In genomic region chr2:31277810-31278209, GRCm38 (mm10) we compare ENCODE assay signal across 15 mouse cellular contexts. TPM values are rescaled to one million over a fixed set of nuclear protein-coding genes. Genes with fewer than 3 reads are reported as not detected.
DNase-seq lines count a peak whose midpoint lies in the region; ATAC-seq and TF ChIP-seq lines count a peak whose summit lies in the region.
"Had no signal": no experiment of that assay in that cellular context is flagged by ENCODE, and none has a peak within 500 bp of the region (broad histone marks: within the 10 kb centered on the region; RNA-seq: fewer than 3 reads in every experiment).

No protein-coding gene starts in this region.

- WGBS in heart, embryonic 13.5 days = 61% methylated on average over 6 of the region's 6 CpGs

- no peak overlapping the region for H3K9ac ChIP-seq in heart, embryonic 13.5 days
- H3K9ac ChIP-seq: embryonic facial prominence, embryonic 12.5 days; lung, embryonic 15.5 days had no signal

- H3K36me3 ChIP-seq in heart, embryonic 13.5 days = peaks cover 47% of the 10 kb centered on the region
- H3K36me3 ChIP-seq: lung, embryonic 15.5 days had no signal

- H3K4me3 ChIP-seq in heart, embryonic 13.5 days = no peak overlapping the region
- no peak overlapping the region for H3K4me3 ChIP-seq in left cerebral cortex, adult 2 months
- no peak overlapping the region for H3K4me3 ChIP-seq in cortical plate, adult 2 months (ENCODE audit: insufficient read depth, low read length)
- H3K4me3 ChIP-seq: embryonic facial prominence, embryonic 12.5 days; lung, embryonic 15.5 days had no signal

- peak overlapping the region; percentile 58 for H3K27ac ChIP-seq in heart, embryonic 13.5 days (replicated peaks)
- peak overlapping the region; percentile 82 for H3K27ac ChIP-seq in left cerebral cortex, adult 2 months
- peak overlapping the region; percentile 61 for H3K27ac ChIP-seq in cortical plate, adult 2 months (ENCODE audit: insufficient read depth, low read length)
- H3K27ac ChIP-seq: embryonic facial prominence, embryonic 12.5 days; lung, embryonic 15.5 days had no signal

- intact Hi-C loops in heart, postnatal 14 days (cut with DNase I) = no loop called here
- intact Hi-C loops in left cerebral cortex, adult 2 months (cut with DNase I) = no loop called here
- intact Hi-C loops in left cerebral cortex, postnatal 14 days (cut with DNase I) = no loop called here

- peaks cover 24% of the 10 kb centered on the region for H3K4me1 ChIP-seq in heart, embryonic 13.5 days
- peaks cover 16% of the 10 kb centered on the region for H3K4me1 ChIP-seq in cortical plate, adult 2 months (ENCODE audit: control insufficient read depth, insufficient read depth, low read length)
- H3K4me1 ChIP-seq: embryonic facial prominence, embryonic 12.5 days; lung, embryonic 15.5 days had no signal

- TF ChIP-seq POLR2A in cortical plate, adult 2 months (IDR thresholded peaks at IDR 0.05; ENCODE audit: extremely low read depth, insufficient read depth, low read length) = no peak

- H3K9me3 ChIP-seq in heart, embryonic 13.5 days = no peaks in the 10 kb centered on the region
- H3K9me3 ChIP-seq: embryonic facial prominence, embryonic 12.5 days; lung, embryonic 15.5 days had no signal

- no peak for TF ChIP-seq CTCF in left cerebral cortex, adult 2 months (IDR thresholded peaks at IDR 0.05)
- no peak for TF ChIP-seq CTCF in cortical plate, adult 2 months (IDR thresholded peaks at IDR 0.05; ENCODE audit: extremely low read depth, insufficient read depth, low read length)

- H3K27me3 ChIP-seq in heart, embryonic 13.5 days (replicated peaks) = no peaks in the 10 kb centered on the region
- H3K27me3 ChIP-seq: embryonic facial prominence, embryonic 12.5 days; lung, embryonic 15.5 days had no signal

- ATAC-seq in heart, embryonic 13.5 days (ENCODE audit: extremely low read depth, insufficient number of reproducible peaks, low FRiP score, low TSS enrichment) = no peak
- ATAC-seq: intestine, postnatal 0 days; midbrain, embryonic 16.5 days had no signal

- no peak overlapping the region for H3K4me2 ChIP-seq in heart, embryonic 13.5 days
- H3K4me2 ChIP-seq: embryonic facial prominence, embryonic 12.5 days; lung, embryonic 15.5 days had no signal

- DNase-seq in cerebellum, adult 11-12 months = peak; percentile 76
- no peak for DNase-seq in cerebellum, postnatal 4 days (ENCODE audit: low spot score in 2 of 2)
- DNase-seq in heart, postnatal 14 days = no peak
- no peak for DNase-seq in left cerebral cortex, adult 2 months (ENCODE audit: extremely low spot score in 1 of 2, low spot score in 2 of 2)
- no peak for DNase-seq in left cerebral cortex, postnatal 14 days (ENCODE audit: low spot score in 2 of 2)
- DNase-seq in adrenal gland, adult (ENCODE audit: inconsistent age in 2 of 2, low spot score in 1 of 2) = no peak
- DNase-seq: gastrocnemius, postnatal 25 days; kidney, postnatal 25 days; thymus, postnatal 4 days had no signal

RNA-seq across cellular contexts. Expression of gene Ncs1, which starts 32.2 kb away (rescaled TPM):
- 36.3 and 39.4 TPM in 2 replicates for polyA plus RNA-seq in heart, embryonic 13.5 days (2015; fragmentation: Nextera tagmentation; extraction: Ambion mirVana)
- 10 to 100 TPM in 1 of 2 experiments, 1 to 10 TPM in 1; 7.9 to 11.9 TPM for total RNA-seq in heart, postnatal 14 days (2021)
- total RNA-seq in left cerebral cortex, adult 2 months (2021) = 100 to 1,000 TPM; 217 to 242 TPM
- total RNA-seq in left cerebral cortex, postnatal 14 days (2021) = 100 to 1,000 TPM; 159 to 160 TPM
- polyA plus RNA-seq in cortical plate, adult 2 months (2012; rRNA removed) = 167 and 176 TPM in 2 replicates

RNA-seq across cellular contexts. Expression of gene Hmcn2, which starts 36.4 kb away (rescaled TPM):
- 1.1 and 1.2 TPM in 2 replicates for polyA plus RNA-seq in heart, embryonic 13.5 days (2015; fragmentation: Nextera tagmentation; extraction: Ambion mirVana)
- 10 to 100 TPM; 30.5 to 31.5 TPM for total RNA-seq in heart, postnatal 14 days (2021)
- total RNA-seq in left cerebral cortex, adult 2 months (2021) = under 1 TPM; 0.51 to 0.52 TPM
- under 1 TPM; 0.32 to 0.62 TPM for total RNA-seq in left cerebral cortex, postnatal 14 days (2021)
- polyA plus RNA-seq in cortical plate, adult 2 months (2012; rRNA removed) = 1.5 TPM in 2 replicates

Comparison
In these comparisons a context has a peak if more than half of its experiments do, and no peak if none do; other contexts are left out.
1. RNA of gene Ncs1, which starts 32.2 kb away (total RNA-seq): 217 to 242 TPM in left cerebral cortex, adult 2 months and 159 to 160 TPM in left cerebral cortex, postnatal 14 days; 7.9 to 11.9 TPM in heart, postnatal 14 days; every median in the first group is over 10 times any median in the second.
2. RNA of gene Hmcn2, which starts 36.4 kb away (total RNA-seq): 30.5 to 31.5 TPM in heart, postnatal 14 days; 0.32 to 0.62 TPM in left cerebral cortex, postnatal 14 days and 0.51 to 0.52 TPM in left cerebral cortex, adult 2 months; every median in the first group is over 10 times any median in the second.
3. Peak in every context shown above with its lines, with median percentiles within 50 percentile points of each other: H3K27ac ChIP-seq.